In the genomic region with DNA sequence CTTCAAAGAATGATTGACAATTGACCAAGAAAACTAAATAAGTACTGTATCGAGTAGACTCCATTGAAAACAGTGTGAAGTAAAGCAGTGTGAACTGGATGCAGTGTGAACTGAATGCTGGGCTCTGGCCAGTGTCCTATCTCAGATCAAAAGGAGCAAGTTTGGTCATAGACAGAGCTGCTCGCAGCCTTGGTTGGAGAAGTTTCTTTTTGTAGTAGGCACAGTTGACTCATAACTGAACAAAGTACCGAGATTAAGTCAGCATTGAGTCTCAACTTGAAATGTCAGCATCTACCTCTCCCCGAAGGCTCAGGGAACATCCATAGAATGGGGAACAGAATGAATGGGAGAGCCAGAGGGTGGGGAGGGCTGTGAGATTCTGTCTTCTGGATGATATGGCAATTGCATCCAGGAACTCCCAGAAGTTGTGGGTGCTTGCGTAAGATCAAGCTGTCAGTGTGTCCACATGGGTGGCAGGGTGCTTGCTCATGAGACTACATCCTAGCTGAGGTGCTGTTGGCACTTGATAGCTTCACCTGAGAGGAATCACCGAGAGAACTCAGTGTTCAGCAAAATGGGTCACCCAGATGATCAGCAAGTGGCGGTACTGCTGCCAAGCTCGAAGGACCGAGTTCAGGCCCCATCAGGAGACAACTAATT, we compare ENCODE assay signal across 40 mouse cellular contexts. TPM values are rescaled to one million over a fixed set of nuclear protein-coding genes. Genes with fewer than 3 reads are reported as not detected.
DNase-seq lines count a peak whose midpoint lies in the region; ATAC-seq lines count a peak whose summit lies in the region.
"Had no signal": no experiment of that assay in that cellular context is flagged by ENCODE, and none has a peak within 500 bp of the region (broad histone marks: within the 10 kb centered on the region; RNA-seq: fewer than 3 reads in every experiment).

No protein-coding gene starts in this region.

- DNase-seq in adrenal gland, adult (ENCODE audit: inconsistent age in 2 of 2, low spot score in 1 of 2): peak; percentile 54 to 77
- DNase-seq in adrenal gland, adult 8-10 months: no peak
- DNase-seq in heart, adult 11 months: peak; percentile 85
- DNase-seq in heart, postnatal 25 days (ENCODE audit: low spot score): no peak
- DNase-seq in A20 (ENCODE audit: low read depth, low spot score): peak; percentile 59
- DNase-seq in induced T-regulatory cell, adult 2 months (ENCODE audit: low read depth): peak; percentile 57
- DNase-seq: cerebellum, adult 2 months; cerebellum, postnatal 14 days; gastrocnemius, postnatal 10 days; heart, adult 2 months; kidney, adult 2 months; kidney, postnatal 36 days; lung, postnatal 36 days; midbrain, embryonic 14.5 days; spleen, adult 18-20 months; thymus, adult 18-20 months; thymus, postnatal 25 days had no signal

- no peaks in the 10 kb centered on the region for H3K36me3 ChIP-seq in hindbrain, embryonic 13.5 days
- no peaks in the 10 kb centered on the region for H3K36me3 ChIP-seq in midbrain, embryonic 13.5 days
- H3K36me3 ChIP-seq: forebrain, embryonic 12.5 days; heart, embryonic 12.5 days; hindbrain, embryonic 15.5 days; intestine, embryonic 15.5 days; limb, embryonic 13.5 days; liver, embryonic 15.5 days had no signal

- no peak for ATAC-seq in hindbrain, embryonic 13.5 days (ENCODE audit: low FRiP score)
- ATAC-seq in midbrain, embryonic 13.5 days: no peak
- ATAC-seq: intestine, embryonic 15.5 days; Patski had no signal

- H3K4me3 ChIP-seq in hindbrain, embryonic 13.5 days: no peak overlapping the region
- H3K4me3 ChIP-seq in midbrain, embryonic 13.5 days (replicated peaks): no peak overlapping the region
- H3K4me3 ChIP-seq: erythroblast, embryonic 14.5 days; forebrain, embryonic 12.5 days; heart, adult 2 months; heart, embryonic 12.5 days; hindbrain, embryonic 15.5 days; intestine, embryonic 15.5 days; limb, embryonic 13.5 days; liver, embryonic 15.5 days had no signal

- intact Hi-C loops in heart, postnatal 25 days (cut with DNase I): no loop called here

- WGBS in hindbrain, embryonic 13.5 days: 92% methylated on average over 9 of the region's 9 CpGs
- WGBS in midbrain, embryonic 13.5 days: 89% methylated on average over 9 of the region's 9 CpGs

- no peaks in the 10 kb centered on the region for H3K4me1 ChIP-seq in hindbrain, embryonic 13.5 days (replicated peaks)
- no peaks in the 10 kb centered on the region for H3K4me1 ChIP-seq in midbrain, embryonic 13.5 days (replicated peaks)
- H3K4me1 ChIP-seq: forebrain, embryonic 12.5 days; hindbrain, embryonic 15.5 days; intestine, embryonic 15.5 days had no signal

- H3K9ac ChIP-seq in hindbrain, embryonic 13.5 days: no peak overlapping the region
- H3K9ac ChIP-seq in midbrain, embryonic 13.5 days (replicated peaks): no peak overlapping the region
- H3K9ac ChIP-seq: forebrain, embryonic 12.5 days; heart, embryonic 12.5 days; hindbrain, embryonic 15.5 days; intestine, embryonic 15.5 days; limb, embryonic 13.5 days; liver, embryonic 15.5 days had no signal

- H3K4me2 ChIP-seq in hindbrain, embryonic 13.5 days: no peak overlapping the region
- no peak overlapping the region for H3K4me2 ChIP-seq in midbrain, embryonic 13.5 days (replicated peaks)
- H3K4me2 ChIP-seq: forebrain, embryonic 12.5 days; heart, embryonic 12.5 days; hindbrain, embryonic 15.5 days; intestine, embryonic 15.5 days; limb, embryonic 13.5 days; liver, embryonic 15.5 days had no signal

- H3K9me3 ChIP-seq in hindbrain, embryonic 13.5 days: no peaks in the 10 kb centered on the region
- H3K9me3 ChIP-seq in midbrain, embryonic 13.5 days: no peaks in the 10 kb centered on the region
- H3K9me3 ChIP-seq: forebrain, embryonic 12.5 days; heart, embryonic 12.5 days; hindbrain, embryonic 15.5 days; intestine, embryonic 15.5 days; limb, embryonic 13.5 days; liver, embryonic 15.5 days had no signal

- H3K27me3 ChIP-seq in hindbrain, embryonic 13.5 days: no peaks in the 10 kb centered on the region
- H3K27me3 ChIP-seq in midbrain, embryonic 13.5 days: no peaks in the 10 kb centered on the region
- H3K27me3 ChIP-seq: forebrain, embryonic 12.5 days; hindbrain, embryonic 15.5 days; intestine, embryonic 15.5 days; liver, embryonic 15.5 days had no signal

- H3K27ac ChIP-seq in hindbrain, embryonic 13.5 days: no peak overlapping the region
- H3K27ac ChIP-seq in midbrain, embryonic 13.5 days: no peak overlapping the region
- H3K27ac ChIP-seq: forebrain, embryonic 12.5 days; heart, adult 2 months; hindbrain, embryonic 15.5 days; intestine, embryonic 15.5 days; limb, embryonic 13.5 days had no signal

RNA-seq across cellular contexts. Expression of gene Cyp8b1, which starts 8.9 kb away (rescaled TPM):
- under 1 TPM; 0.54 to 0.84 (median 0.72) TPM for total RNA-seq in adrenal gland, adult 8-10 months (2022)
- not detected for total RNA-seq in heart, postnatal 25 days (2021)
- not detected in 2 replicates for polyA plus RNA-seq in hindbrain, embryonic 13.5 days (2015; fragmentation: Nextera tagmentation; extraction: Ambion mirVana)
- polyA plus RNA-seq in midbrain, embryonic 13.5 days (2015; fragmentation: Nextera tagmentation; extraction: Ambion mirVana): not detected in 2 replicates
- total RNA-seq: gastrocnemius, postnatal 10 days; heart, adult 2 months; hematopoietic stem cell, adult 5-6 weeks; layer of hippocampus, adult 8-10 months; layer of hippocampus, postnatal 25 days; left cerebral cortex, adult 8-10 months; left cerebral cortex, postnatal 36 days; megakaryocyte-erythroid progenitor cell, adult 5-6 weeks; MEL; neutrophil, adult 5-6 weeks had no signal
- polyA plus RNA-seq: cerebellum, adult 2 months; cortical plate, adult 2 months; erythroblast, embryonic 14.5 days; forebrain, embryonic 12.5 days; heart, embryonic 12.5 days; heart, postnatal 0 days; hindbrain, embryonic 15.5 days; intestine, embryonic 15.5 days; kidney, embryonic 16.5 days; limb, embryonic 13.5 days; lung, embryonic 16.5 days; midbrain, embryonic 14.5 days; neural tube, embryonic 11.5 days; Patski had no signal

RNA-seq across cellular contexts. Expression of gene Fam198a, which starts 25.8 kb away (rescaled TPM):
- 1 to 10 TPM; 1.8 to 2.7 (median 2.3) TPM for total RNA-seq in adrenal gland, adult 8-10 months (2022)
- under 1 TPM; 0.94 to 0.98 TPM for total RNA-seq in heart, postnatal 25 days (2021)
- polyA plus RNA-seq in hindbrain, embryonic 13.5 days (2015; fragmentation: Nextera tagmentation; extraction: Ambion mirVana): 2.1 and 2.5 TPM in 2 replicates
- 0.89 and 0.96 TPM in 2 replicates for polyA plus RNA-seq in midbrain, embryonic 13.5 days (2015; fragmentation: Nextera tagmentation; extraction: Ambion mirVana)
- total RNA-seq: hematopoietic stem cell, adult 5-6 weeks; neutrophil, adult 5-6 weeks had no signal
- polyA plus RNA-seq: erythroblast, embryonic 14.5 days had no signal

RNA-seq across cellular contexts. Expression of gene Ackr2, which starts 26.9 kb away (rescaled TPM):
- total RNA-seq in adrenal gland, adult 8-10 months (2022): 1 to 10 TPM in 1 of 4 experiments, under 1 TPM in 3; 0.77 to 2.1 (median 0.88) TPM
- 1 to 10 TPM; 2.5 to 3.7 TPM for total RNA-seq in heart, postnatal 25 days (2021)
- polyA plus RNA-seq in hindbrain, embryonic 13.5 days (2015; fragmentation: Nextera tagmentation; extraction: Ambion mirVana): 2.1 and 2.5 TPM in 2 replicates
- polyA plus RNA-seq in midbrain, embryonic 13.5 days (2015; fragmentation: Nextera tagmentation; extraction: Ambion mirVana): 2.1 and 2.2 TPM in 2 replicates
- total RNA-seq: hematopoietic stem cell, adult 5-6 weeks; megakaryocyte-erythroid progenitor cell, adult 5-6 weeks; MEL had no signal
- polyA plus RNA-seq: erythroblast, embryonic 14.5 days; Patski had no signal

Comparison
In these comparisons a context has a peak if more than half of its experiments do, and no peak if none do; other contexts are left out.
1. DNase-seq: peak in adrenal gland, adult (2 of 2), heart, adult 11 months (single experiment), A20 (single experiment) and induced T-regulatory cell, adult 2 months (single experiment); none in adrenal gland, adult 8-10 months (single experiment) and heart, postnatal 25 days (single experiment).